Mouse (Mus musculus) brain, embryonic 14.5 days (tissue): ENCODE data around the gene Pced1b. TPM values are rescaled to one million over a fixed set of nuclear protein-coding genes. Genes with fewer than 3 reads are reported as not detected.
"Not testable (repeated sequence)": the region's sequence is repeated elsewhere in the genome, so short reads cannot be mapped to it uniquely, and the experiment has no call there.

Experiments used
- DNase-seq: peaks from one replicate; pipeline ENCODE4 v3.0.0-alpha.2; 2011; ENCODE audit warnings: low read depth
- CTCF ChIP-seq: fragments of 200-500 bp; IDR thresholded peaks from 2 replicates; pipeline ENCODE4 v1.5.1; 2012; ENCODE audit warnings: inconsistent platforms, mild to moderate bottlenecking, moderate library complexity, borderline replicate concordance; ENCODE audit not compliant: insufficient read depth, insufficient read length; ENCODE audit errors: extremely low read depth
- POLR2A ChIP-seq: fragments of 200-500 bp; IDR thresholded peaks from 2 replicates; pipeline ENCODE4 v1.6.1; 2012; ENCODE audit warnings: mild to moderate bottlenecking, inconsistent platforms, borderline replicate concordance; ENCODE audit not compliant: poor library complexity, insufficient read depth, insufficient read length, severe bottlenecking; ENCODE audit errors: extremely low read depth
- polyA plus RNA-seq: library from polyadenylated mRNA; depleted of rRNA; stranded (reverse); fragments of >200 nt; gene quantifications from 2 replicates; pipeline ENCODE4 v1.2.3, GENCODE M21; 2012; rRNA removed

Gene Pced1b
- polyA plus RNA-seq: 7.0 and 10.9 TPM in 2 replicates

- no peak for TF ChIP-seq CTCF
- TF ChIP-seq POLR2A: peak; percentile 28; the same call in 1 of the 2 replicates
- peak; percentile 78 for DNase-seq
Observed at GRCm38 (mm10) chr15:97246911-97247790, at the start of gene Pced1b, which contains the start of gene Amigo2. TSS of gene Pced1b (plus strand) at chr15:97247107. TSS of gene Amigo2 (minus strand) at chr15:97247287.

- TF ChIP-seq CTCF: no peak
- no peak for TF ChIP-seq POLR2A
- DNase-seq: no peak
Observed at GRCm38 (mm10) chr15:97204889-97205288, 42.0 kb upstream of the Pced1b start.

GRCm38 (mm10) chr15:97205776-97206175 lies 41.1 kb upstream of the Pced1b start:
- DNase-seq: no peak
- TF ChIP-seq CTCF: no peak
- no peak for TF ChIP-seq POLR2A

- TF ChIP-seq POLR2A (no peak), CTCF (no peak; the same call in 1 of the 2 replicates)
- no peak for DNase-seq
Observed at GRCm38 (mm10) chr15:97206506-97206905, 40.4 kb upstream of the Pced1b start.

GRCm38 (mm10) chr15:97209754-97210153 lies 37.2 kb upstream of the Pced1b start:
- not testable (repeated sequence) for DNase-seq

- no peak for TF ChIP-seq POLR2A
- no peak for TF ChIP-seq CTCF
- no peak for DNase-seq
Observed at GRCm38 (mm10) chr15:97212501-97213477, 34.1 kb upstream of the Pced1b start.

GRCm38 (mm10) chr15:97216843-97217242 lies 30.1 kb upstream of the Pced1b start:
- TF ChIP-seq CTCF (no peak), POLR2A (no peak)
- no peak for DNase-seq

GRCm38 (mm10) chr15:97223431-97223830 lies 23.5 kb upstream of the Pced1b start:
- no peak for TF ChIP-seq POLR2A
- no peak for DNase-seq

GRCm38 (mm10) chr15:97224003-97224402 lies 22.9 kb upstream of the Pced1b start:
- no peak for DNase-seq
- TF ChIP-seq POLR2A (no peak), CTCF (no peak)

- peak; percentile 14 for DNase-seq
- TF ChIP-seq CTCF (no peak), POLR2A (no peak)
Observed at GRCm38 (mm10) chr15:97229494-97230077, 17.3 kb upstream of the Pced1b start.

GRCm38 (mm10) chr15:97234076-97234475 lies 12.8 kb upstream of the Pced1b start:
- DNase-seq: no peak
- TF ChIP-seq POLR2A: no peak
- no peak for TF ChIP-seq CTCF

- DNase-seq: peak; percentile 57
- TF ChIP-seq POLR2A (no peak), CTCF (peak; percentile 84)
Observed at GRCm38 (mm10) chr15:97235183-97235582, 11.7 kb upstream of the Pced1b start.
